Mouse (Mus musculus) CH12.LX (cell line): Measurements from ENCODE around the gene Spi1. TPM values are rescaled to one million over a fixed set of nuclear protein-coding genes. Genes with fewer than 3 reads are reported as not detected.

ENCODE experiments used
- DNase-seq: peaks from one replicate; pipeline ENCODE4 v3.0.0-alpha.2; 2013; ENCODE audit errors: extremely low read depth
- H3K27ac ChIP-seq: 2 replicates; pipeline ENCODE4 v1.5.1; 2012; ENCODE audit warnings: low read depth, mild to moderate bottlenecking, control low read depth, moderate library complexity; ENCODE audit not compliant: insufficient read depth
- H3K27me3 ChIP-seq: replicated peaks from 2 replicates; pipeline ENCODE3; 2012; ENCODE audit warnings: inconsistent platforms
- H3K36me3 ChIP-seq, 2 experiments: replicated peaks in 1 of 2; 2 replicates each; pipeline versions ENCODE3 to v1.6.1; 2012; ENCODE audit warnings: inconsistent platforms in 1 of 2, low read length in 1 of 2, mild to moderate bottlenecking in 1 of 2, mixed read lengths in 1 of 2, moderate library complexity in 1 of 2; ENCODE audit not compliant: control insufficient read depth in 1 of 2, insufficient read depth in 1 of 2
- H3K4me1 ChIP-seq, 2 experiments: 2 replicates each; pipeline ENCODE4 v1.6.1; 2012; ENCODE audit warnings: inconsistent platforms in 1 of 2, moderate library complexity in 1 of 2; ENCODE audit not compliant: insufficient read depth in 2 of 2, control insufficient read depth in 1 of 2
- H3K4me2 ChIP-seq: 2 replicates; pipeline ENCODE4 v1.6.1; 2012; ENCODE audit warnings: low read depth, mild to moderate bottlenecking, control low read depth; ENCODE audit not compliant: poor library complexity, insufficient read depth, severe bottlenecking
- H3K4me3 ChIP-seq, 3 experiments: fragments of 150-350 bp in 1 of 3; sonication (generic) in 1 of 3; replicated peaks in 1 of 3; 2 replicates each; pipeline versions ENCODE3 to v1.5.1; 2011 to 2012; ENCODE audit warnings: low read depth in 2 of 3, low read length in 2 of 3, mild to moderate bottlenecking in 2 of 3, moderate library complexity in 2 of 3, control low read depth in 1 of 3, improper control_type of control experiment in 1 of 3, inconsistent platforms in 1 of 3, mixed read lengths in 1 of 3; ENCODE audit not compliant: poor library complexity in 1 of 3
- H3K79me2 ChIP-seq: replicated peaks from 2 replicates; pipeline ENCODE4 v1.6.1; 2012; ENCODE audit warnings: mild to moderate bottlenecking, moderate library complexity; ENCODE audit not compliant: control insufficient read depth, poor library complexity, insufficient read depth, severe bottlenecking; ENCODE audit errors: extremely low read depth
- H3K9ac ChIP-seq: 2 replicates; pipeline ENCODE4 v1.6.1; 2012; ENCODE audit warnings: low read depth, mild to moderate bottlenecking, control low read depth, moderate library complexity; ENCODE audit not compliant: insufficient read depth
- H3K9me3 ChIP-seq: replicated peaks from 2 replicates; pipeline ENCODE3; 2012; ENCODE audit warnings: low read length, inconsistent platforms, mixed read lengths
- CHD1 ChIP-seq: IDR thresholded peaks from 2 replicates; pipeline ENCODE4 v1.6.1; 2012; ENCODE audit warnings: low read depth, low read length, improper control_type of control experiment, inconsistent platforms
- CTCF ChIP-seq, 2 experiments: IDR thresholded peaks in 1 of 2; conservative IDR thresholded peaks in 1 of 2; 2 replicates each; pipeline ENCODE4 v1.5.1; 2011 to 2012; ENCODE audit warnings: low read depth in 2 of 2, low read length in 2 of 2, improper control_type of control experiment in 1 of 2, inconsistent platforms in 1 of 2, mild to moderate bottlenecking in 1 of 2, moderate library complexity in 1 of 2
- EP300 ChIP-seq: IDR thresholded peaks from 2 replicates; pipeline ENCODE4 v1.6.1; 2011; ENCODE audit warnings: low read length, improper control_type of control experiment
- JUN ChIP-seq: IDR thresholded peaks from 2 replicates; pipeline ENCODE4 v1.6.1; 2011; ENCODE audit warnings: low read depth, mild to moderate bottlenecking, low read length, improper control_type of control experiment, moderate library complexity; ENCODE audit not compliant: insufficient read depth
- MAFK ChIP-seq: IDR thresholded peaks from 2 replicates; pipeline ENCODE4 v1.6.1; 2011; ENCODE audit warnings: low read length, improper control_type of control experiment; ENCODE audit not compliant: insufficient replicate concordance
- MAX ChIP-seq: IDR thresholded peaks from 2 replicates; pipeline ENCODE4 v1.6.1; 2011; ENCODE audit warnings: low read length, improper control_type of control experiment
- PAX5 ChIP-seq: IDR thresholded peaks from 2 replicates; pipeline ENCODE4 v1.6.1; 2012; ENCODE audit warnings: low read length, inconsistent platforms, mixed read lengths
- RAD21 ChIP-seq: IDR thresholded peaks from 2 replicates; pipeline ENCODE4 v1.6.1; 2011; ENCODE audit warnings: low read depth, mild to moderate bottlenecking, low read length, improper control_type of control experiment, moderate library complexity
- SIN3A ChIP-seq: IDR thresholded peaks from 2 replicates; pipeline ENCODE4 v1.6.1; 2012; ENCODE audit warnings: low read length, improper control_type of control experiment, inconsistent platforms
- SMC3 ChIP-seq: IDR thresholded peaks from 2 replicates; pipeline ENCODE4 v1.6.1; 2011; ENCODE audit warnings: low read depth, low read length, improper control_type of control experiment
- TBP ChIP-seq: conservative IDR thresholded peaks from 2 replicates; pipeline ENCODE4 v1.6.1; 2011; ENCODE audit warnings: low read depth, low read length, improper control_type of control experiment
- UBTF ChIP-seq: IDR thresholded peaks from 2 replicates; pipeline ENCODE4 v1.6.1; 2012; ENCODE audit warnings: low read depth, mild to moderate bottlenecking, inconsistent platforms, low read length, improper control_type of control experiment, moderate library complexity
- ZC3H11A ChIP-seq: IDR thresholded peaks from 2 replicates; pipeline ENCODE4 v1.6.1; 2012; ENCODE audit warnings: low read depth, mild to moderate bottlenecking, inconsistent platforms, low read length, improper control_type of control experiment
- dilution Hi-C: fragments of 300-500 bp; cut with MboI; formaldehyde crosslinking; loops from 2 replicates; pipeline ENCODE4 v1.14.3; 2020; ENCODE audit warnings: low sequenced_read_pairs; ENCODE audit not compliant: extremely low pct_unique_long_range_greater_than_20kb, extremely low pct_ligation_motif_present
- in situ Hi-C: fragments of 300-500 bp; cut with MboI; formaldehyde crosslinking; loops from 3 replicates; pipeline ENCODE4 v1.14.3; 2019; ENCODE audit warnings: low sequenced_read_pairs, low pct_ligation_motif_present, low pct_unique_long_range_greater_than_20kb, mixed read lengths
- polyA plus RNA-seq: library from polyadenylated mRNA; unstranded; fragments of >175 nt; gene quantifications from 2 replicates; pipeline ENCODE4 v1.2.1, GENCODE M21; 2012; ENCODE audit warnings: low read depth; ENCODE audit not compliant: insufficient read length
- total RNA-seq, 2 experiments: library from RNA; depleted of rRNA; stranded (reverse); fragments of 300-350 nt in 1 of 2; fragments of >200 nt in 1 of 2; gene quantifications; 2 replicates each; pipeline ENCODE4 v1.2.3; 2012 to 2014

Spi1 gene
- total and polyA plus RNA-seq, 3 experiments: 24.7 to 45.7 (median 42.6) TPM

DNA sequence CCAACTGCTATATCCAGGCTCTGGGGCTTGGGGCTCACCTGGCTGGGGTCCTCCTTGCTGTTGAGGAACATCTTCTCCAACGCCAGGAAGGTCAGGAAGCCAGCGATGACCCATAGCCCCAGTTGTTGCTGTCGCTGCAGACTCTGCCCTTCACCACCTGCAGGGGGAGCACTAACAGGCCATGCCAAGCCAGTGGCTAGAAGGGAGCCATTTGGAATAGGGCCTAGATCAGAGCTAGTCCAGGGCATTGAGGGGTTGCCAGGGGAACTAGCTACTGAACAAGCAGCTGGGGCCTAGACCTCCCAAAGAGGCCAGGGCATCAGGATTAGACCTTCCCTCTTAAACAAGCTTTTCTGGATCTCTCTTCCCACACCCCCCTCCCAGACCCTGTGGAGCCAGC lies 16.6 kb upstream of the Spi1 start:
- no peaks in the 10 kb centered on the region for H3K27me3 ChIP-seq
- dilution Hi-C loops (no loop called here), in situ Hi-C loops (no loop called here)
- H3K4me2 ChIP-seq: no peak overlapping the region
- H3K4me1 ChIP-seq: peaks cover 7 to 16% of the 10 kb centered on the region in 2 experiments
- H3K79me2 ChIP-seq: no peaks in the 10 kb centered on the region
- H3K27ac ChIP-seq: no peak overlapping the region
- peaks cover 51 to 73% of the 10 kb centered on the region in 2 experiments for H3K36me3 ChIP-seq
- TF ChIP-seq SMC3 (peak; percentile 74), EP300 (no peak), CHD1 (no peak), RAD21 (peak; percentile 25), JUN (no peak), TBP (no peak), CTCF (conservative IDR thresholded peaks at IDR 0.05 in 1 of 2, IDR thresholded peaks at IDR 0.05 in 1 of 2; ENCODE audit: low read depth in 2 of 2, low read length in 2 of 2) (peak; percentile 74 to 77)
- no peaks in the 10 kb centered on the region for H3K9me3 ChIP-seq
- H3K4me3 ChIP-seq: no peak overlapping the region
- DNase-seq: no peak
- H3K9ac ChIP-seq: no peak overlapping the region

DNA sequence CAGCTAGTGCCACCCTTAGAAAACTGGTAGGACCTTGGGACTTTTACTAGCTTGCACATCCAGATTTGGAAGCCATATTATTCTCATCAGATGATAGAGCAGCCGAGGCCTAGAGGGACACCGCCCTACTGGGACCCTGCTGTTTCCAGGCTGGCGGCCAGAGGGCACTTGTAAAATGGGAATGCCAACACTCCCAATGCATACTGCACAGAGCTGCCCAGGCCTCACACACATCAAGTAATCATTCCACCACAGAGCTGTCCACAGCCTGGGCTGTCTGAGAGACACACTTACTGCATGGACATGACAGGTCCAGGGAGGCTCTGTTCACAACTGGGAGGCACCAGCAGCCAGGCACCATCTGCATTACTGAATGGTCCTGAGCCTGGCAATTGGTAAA lies 15.7 kb upstream of the Spi1 start:
- in situ Hi-C loops: no loop called here
- H3K9ac ChIP-seq: no peak overlapping the region
- H3K4me2 ChIP-seq: no peak overlapping the region
- dilution Hi-C loops: no loop called here
- H3K9me3 ChIP-seq: no peaks in the 10 kb centered on the region
- H3K36me3 ChIP-seq: peaks cover 43 to 64% of the 10 kb centered on the region in 2 experiments
- H3K27ac ChIP-seq: no peak overlapping the region
- peaks cover 13 to 24% of the 10 kb centered on the region in 2 experiments for H3K4me1 ChIP-seq
- H3K4me3 ChIP-seq: no peak overlapping the region
- no peak for TF ChIP-seq SIN3A
- no peak for TF ChIP-seq ZC3H11A
- TF ChIP-seq PAX5: no peak
- TF ChIP-seq, all 38 proteins: peak for 0
- Histone ChIP-seq H3K79me2 (no peaks in the 10 kb centered on the region), H3K27me3 (no peaks in the 10 kb centered on the region)
- no peak for DNase-seq

DNA sequence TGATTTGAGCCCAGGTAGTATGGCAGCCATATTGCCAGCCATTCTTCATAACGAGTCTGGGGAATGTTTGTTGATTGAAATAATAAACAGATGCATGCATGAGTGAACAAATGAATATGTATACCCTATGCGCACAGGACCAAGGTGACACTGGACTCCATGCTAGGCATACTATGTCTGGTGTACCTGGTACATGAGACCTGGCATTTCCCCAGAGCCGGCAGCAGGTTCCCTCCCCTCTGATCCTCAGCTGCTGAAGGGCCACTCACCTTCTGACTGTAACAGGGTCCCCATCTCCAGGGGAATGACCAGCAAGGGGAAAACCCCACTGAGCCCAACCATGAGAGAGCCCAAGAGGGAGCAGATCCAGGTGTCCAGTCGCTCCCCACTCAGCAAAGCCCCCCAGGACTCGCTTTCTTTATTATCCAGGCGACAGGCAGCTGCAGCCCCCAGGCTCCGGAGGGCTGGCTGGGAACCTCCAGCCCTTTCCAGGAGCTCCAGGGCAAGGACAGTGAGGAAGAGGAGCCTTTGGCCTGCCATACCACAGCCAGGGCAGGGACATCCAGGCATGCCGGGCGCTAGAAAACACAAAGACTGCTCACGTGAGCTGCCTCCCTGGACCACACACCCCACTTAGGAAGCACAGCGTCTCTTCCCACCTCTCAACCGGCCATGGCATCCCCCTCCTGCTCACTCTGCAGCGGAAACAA lies 13.9 kb upstream of the Spi1 start:
- no peak overlapping the region for H3K4me2 ChIP-seq
- no peaks in the 10 kb centered on the region for H3K79me2 ChIP-seq
- H3K36me3 ChIP-seq: peaks cover 24 to 45% of the 10 kb centered on the region in 2 experiments
- in situ Hi-C loops: no loop called here
- DNase-seq: no peak
- TF ChIP-seq MAFK: no peak
- no peak for TF ChIP-seq MAX
- no peak for TF ChIP-seq UBTF
- no peak for TF ChIP-seq ZC3H11A
- no peak for TF ChIP-seq PAX5
- no peak overlapping the region for H3K9ac ChIP-seq
- dilution Hi-C loops: no loop called here
- H3K27me3 ChIP-seq: no peaks in the 10 kb centered on the region
- no peak overlapping the region for H3K4me3 ChIP-seq
- H3K9me3 ChIP-seq: no peaks in the 10 kb centered on the region
- no peak overlapping the region for H3K27ac ChIP-seq
- H3K4me1 ChIP-seq: peaks cover 20 to 35% of the 10 kb centered on the region in 2 experiments
